Mouse (Mus musculus) intestine, postnatal 0 days (tissue): ENCODE results near the gene Zdhhc22. TPM values are rescaled to one million over a fixed set of nuclear protein-coding genes. Genes with fewer than 3 reads are reported as not detected.

ENCODE experiments used
- ATAC-seq: fragments of 200-750 bp; cut with Nextera tagmentation; 2 replicates; pipeline ENCODE4 v1.8.0; 2017; ENCODE audit warnings: mild to moderate bottlenecking, moderate TSS enrichment, moderate library complexity
- H3K27ac ChIP-seq: fragments of 300-500 bp; sonication (generic); 2 replicates; pipeline ENCODE4 v1.5.1; 2014; ENCODE audit warnings: mild to moderate bottlenecking, low read depth, low read length, moderate library complexity
- H3K27me3 ChIP-seq: fragments of 300-500 bp; sonication (generic); replicated peaks from 2 replicates; pipeline ENCODE4 v1.6.1; 2014; ENCODE audit warnings: low read length, mixed read lengths; ENCODE audit not compliant: control insufficient read depth, insufficient read depth
- H3K36me3 ChIP-seq: fragments of 300-500 bp; sonication (generic); 2 replicates; pipeline ENCODE4 v1.6.1; 2014; ENCODE audit warnings: mild to moderate bottlenecking, moderate library complexity; ENCODE audit not compliant: control insufficient read depth, insufficient read depth
- H3K4me1 ChIP-seq: fragments of 300-500 bp; sonication (generic); replicated peaks from 2 replicates; pipeline ENCODE4 v1.6.1; 2014; ENCODE audit warnings: antibody characterized with exemption, low read length, mixed read lengths; ENCODE audit not compliant: control insufficient read depth, insufficient read depth
- H3K4me2 ChIP-seq: fragments of 300-500 bp; sonication (generic); replicated peaks from 2 replicates; pipeline ENCODE4 v1.6.1; 2014; ENCODE audit warnings: low read depth, mild to moderate bottlenecking, moderate library complexity
- H3K4me3 ChIP-seq: fragments of 300-500 bp; sonication (generic); 2 replicates; pipeline ENCODE4 v1.5.1; 2014; ENCODE audit warnings: low read depth, low read length
- H3K9ac ChIP-seq: fragments of 300-500 bp; sonication (generic); 2 replicates; pipeline ENCODE4 v1.6.1; 2014; ENCODE audit warnings: mild to moderate bottlenecking, low read depth, low read length
- H3K9me3 ChIP-seq: fragments of 300-500 bp; sonication (generic); 2 replicates; pipeline ENCODE4 v1.6.1; 2016; ENCODE audit warnings: mixed run types; ENCODE audit not compliant: control insufficient read depth
- CTCF ChIP-seq: sonication (generic); IDR thresholded peaks from 2 replicates; pipeline ENCODE4 v1.5.1; 2016; ENCODE audit warnings: low read depth, mild to moderate bottlenecking, control low read depth, antibody characterized with exemption, moderate library complexity
- WGBS: fragments of 180-500 bp; shearing (Covaris S2); extraction: QIAGEN DNeasy Blood & Tissue Kit; methylation state at CpG from one replicate; pipeline ENCODE4 v1.1.7; 2014; 5-methylcytosine and 5-hydroxymethylcytosine counted together
- polyA plus RNA-seq: library from polyadenylated mRNA; unstranded; fragments of >200 nt; fragmentation: Nextera tagmentation; extraction: Ambion mirVana; gene quantifications from 2 replicates; pipeline ENCODE4 v1.2.1, GENCODE M21; 2015

The Zdhhc22 gene
- polyA plus RNA-seq, 1 experiment from 2014 or later = 0.46 TPM

- Histone ChIP-seq H3K4me2 (no peak overlapping the region), H3K27ac (no peak overlapping the region), H3K9me3 (no peaks in the 10 kb centered on the region), H3K4me3 (no peak overlapping the region), H3K9ac (no peak overlapping the region), H3K27me3 (peaks cover 14% of the 10 kb centered on the region; the same call in 1 of the 2 replicates), H3K36me3 (no peaks in the 10 kb centered on the region), H3K4me1 (no peaks in the 10 kb centered on the region)
- ATAC-seq = no peak; the same call in 1 of the 2 replicates
- no peak for TF ChIP-seq CTCF
- WGBS = 16% methylated on average over 8 of the region's 8 CpGs
Measured at GRCm38 (mm10) chr12:87026871-87027240, 36.6 kb upstream of the Zdhhc22 start.

GRCm38 (mm10) chr12:87026109-87026870 lies 36.1 kb upstream of the Zdhhc22 start:
- H3K4me3 ChIP-seq = no peak overlapping the region
- WGBS = 2% methylated on average over 30 of the region's 30 CpGs

GRCm38 (mm10) chr12:87023456-87023855 lies 33.2 kb upstream of the Zdhhc22 start:
- Histone ChIP-seq H3K4me2 (no peak overlapping the region), H3K4me3 (no peak overlapping the region), H3K27me3 (peaks cover 14% of the 10 kb centered on the region; the same call in 1 of the 2 replicates), H3K9ac (no peak overlapping the region), H3K4me1 (no peaks in the 10 kb centered on the region), H3K27ac (no peak overlapping the region), H3K9me3 (no peaks in the 10 kb centered on the region), H3K36me3 (no peaks in the 10 kb centered on the region)
- TF ChIP-seq CTCF = no peak
- no peak for ATAC-seq
- WGBS = 69% methylated on average over 3 of the region's 3 CpGs

More at GRCm38 (mm10) chr12:87026109-87026870, 36.1 kb upstream of the Zdhhc22 start:
- Histone ChIP-seq H3K27me3 (peaks cover 14% of the 10 kb centered on the region; the same call in 1 of the 2 replicates), H3K27ac (no peak overlapping the region), H3K4me1 (no peaks in the 10 kb centered on the region), H3K36me3 (no peaks in the 10 kb centered on the region), H3K4me2 (peak overlapping the region; percentile 27; the same call in 1 of the 2 replicates), H3K9ac (no peak overlapping the region), H3K9me3 (no peaks in the 10 kb centered on the region)
- TF ChIP-seq CTCF = no peak
- no peak for ATAC-seq

- no peaks in the 10 kb centered on the region for H3K9me3 ChIP-seq
- no peaks in the 10 kb centered on the region for H3K36me3 ChIP-seq
- H3K27ac ChIP-seq = no peak overlapping the region
- H3K4me3 ChIP-seq = no peak overlapping the region
- no peak for ATAC-seq
- TF ChIP-seq CTCF = no peak
- 80% methylated on average over 2 of the region's 2 CpGs for WGBS
- H3K4me2 ChIP-seq = no peak overlapping the region
- no peaks in the 10 kb centered on the region for H3K4me1 ChIP-seq
- H3K27me3 ChIP-seq = peaks cover 11% of the 10 kb centered on the region; the same call in 1 of the 2 replicates
- H3K9ac ChIP-seq = no peak overlapping the region
Measured at GRCm38 (mm10) chr12:87022006-87022405, 31.8 kb upstream of the Zdhhc22 start.

- H3K9me3 ChIP-seq = no peaks in the 10 kb centered on the region
- no peak for TF ChIP-seq CTCF
- WGBS = 73% methylated on average over 6 of the region's 6 CpGs
- no peaks in the 10 kb centered on the region for H3K4me1 ChIP-seq
- H3K27ac ChIP-seq = no peak within 1 kb of the TSS
- no peaks in the 10 kb centered on the region for H3K36me3 ChIP-seq
- H3K4me2 ChIP-seq = no peak within 1 kb of the TSS
- no peak within 1 kb of the TSS for H3K4me3 ChIP-seq
- no peak within 1 kb of the TSS for H3K9ac ChIP-seq
- 0 out of 2 replicates have a peak, but pooled peaks cover 3% of the 10 kb centered on the region for H3K27me3 ChIP-seq
- no peak for ATAC-seq
Measured at GRCm38 (mm10) chr12:87021040-87021439, 30.8 kb upstream of the Zdhhc22 start, which contains the start of gene Tmem63c. Gene Tmem63c (plus strand): TSS chr12:87021340.

GRCm38 (mm10) chr12:87018756-87019155 lies 28.5 kb upstream of the Zdhhc22 start:
- no peak for TF ChIP-seq CTCF
- H3K27me3 ChIP-seq = no peaks in the 10 kb centered on the region
- H3K4me2 ChIP-seq = no peak overlapping the region
- no peak overlapping the region for H3K27ac ChIP-seq
- ATAC-seq = no peak
- H3K4me3 ChIP-seq = no peak overlapping the region
- no peak overlapping the region for H3K9ac ChIP-seq
- no peaks in the 10 kb centered on the region for H3K4me1 ChIP-seq
- H3K9me3 ChIP-seq = no peaks in the 10 kb centered on the region
- H3K36me3 ChIP-seq = no peaks in the 10 kb centered on the region
- 95% methylated on average over 2 of the region's 2 CpGs for WGBS
